Mouse (Mus musculus): Measurements from ENCODE around the gene Slc29a1. TPM values are rescaled to one million over a fixed set of nuclear protein-coding genes. Genes with fewer than 3 reads are reported as not detected.
"Not testable (repeated sequence)": the region's sequence is repeated elsewhere in the genome, so short reads cannot be mapped to it uniquely, and the experiment has no call there.

The Slc29a1 gene
- 100 to 1,000 TPM; 121 to 161 TPM for total RNA-seq (2021)
- long read RNA-seq, experiment 1, transcript Slc29a1-202 (13 exons, 1,988 nt), result major isoform, 22 of 192 reads
- long read RNA-seq, experiment 1, transcript Slc29a1-204 (12 exons, 2,216 nt), result minor isoform, 8 of 192 reads
- long read RNA-seq, experiment 1, transcript Slc29a1-201 (13 exons, 1,996 nt), result minor isoform, 13 of 192 reads
- long read RNA-seq, experiment 1, partial matches to known transcripts, result 40 of 192 reads
- long read RNA-seq, experiment 1, other reads (novel, unspliced or antisense), result 109 of 192 reads
- long read RNA-seq, experiment 2, transcript Slc29a1-202 (13 exons, 1,988 nt), result minor isoform, 38 of 486 reads
- long read RNA-seq, experiment 2, transcript Slc29a1-204 (12 exons, 2,216 nt), result major isoform, 68 of 486 reads
- long read RNA-seq, experiment 2, transcript Slc29a1-201 (13 exons, 1,996 nt), result minor isoform, 28 of 486 reads
- long read RNA-seq, experiment 2, partial matches to known transcripts, result 159 of 486 reads
- long read RNA-seq, experiment 2, other reads (novel, unspliced or antisense), result 193 of 486 reads

GRCm38 (mm10) chr17:45599446-45600242, at the start of gene Slc29a1:
TSS of gene Slc29a1 (minus strand) at chr17:45599606.
- peak; percentile 64 to 67 for DNase-seq (ENCODE audit: low spot score in 2 of 2)

GRCm38 (mm10) chr17:45644185-45644584, 44.8 kb upstream of the Slc29a1 start:
- no peak for DNase-seq (ENCODE audit: low spot score in 2 of 2)

GRCm38 (mm10) chr17:45642701-45643100, 43.3 kb upstream of the Slc29a1 start:
- peak; percentile 71 to 81 for DNase-seq (ENCODE audit: low spot score in 2 of 2)

DNA sequence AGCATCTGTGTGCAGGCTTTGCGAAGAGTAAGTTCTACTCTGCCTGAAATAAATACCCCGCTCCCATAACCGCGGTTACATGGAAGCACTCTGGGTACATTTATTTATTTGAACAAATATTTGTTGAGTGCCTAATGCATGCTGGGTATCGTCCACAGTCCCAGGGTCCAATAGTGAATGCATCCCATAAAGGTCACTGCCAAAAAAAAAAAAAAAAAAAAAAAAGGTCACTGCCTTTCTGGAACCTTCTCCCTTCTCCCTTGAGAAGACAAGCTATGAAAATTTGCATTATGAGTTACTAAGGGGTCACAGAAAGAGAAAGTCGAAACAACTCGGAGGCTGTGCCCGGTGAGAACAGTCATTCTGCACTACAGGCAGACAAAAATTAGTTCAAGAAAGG, 42.6 kb upstream of the Slc29a1 start:
- no peak for DNase-seq (ENCODE audit: low spot score in 2 of 2)

DNA sequence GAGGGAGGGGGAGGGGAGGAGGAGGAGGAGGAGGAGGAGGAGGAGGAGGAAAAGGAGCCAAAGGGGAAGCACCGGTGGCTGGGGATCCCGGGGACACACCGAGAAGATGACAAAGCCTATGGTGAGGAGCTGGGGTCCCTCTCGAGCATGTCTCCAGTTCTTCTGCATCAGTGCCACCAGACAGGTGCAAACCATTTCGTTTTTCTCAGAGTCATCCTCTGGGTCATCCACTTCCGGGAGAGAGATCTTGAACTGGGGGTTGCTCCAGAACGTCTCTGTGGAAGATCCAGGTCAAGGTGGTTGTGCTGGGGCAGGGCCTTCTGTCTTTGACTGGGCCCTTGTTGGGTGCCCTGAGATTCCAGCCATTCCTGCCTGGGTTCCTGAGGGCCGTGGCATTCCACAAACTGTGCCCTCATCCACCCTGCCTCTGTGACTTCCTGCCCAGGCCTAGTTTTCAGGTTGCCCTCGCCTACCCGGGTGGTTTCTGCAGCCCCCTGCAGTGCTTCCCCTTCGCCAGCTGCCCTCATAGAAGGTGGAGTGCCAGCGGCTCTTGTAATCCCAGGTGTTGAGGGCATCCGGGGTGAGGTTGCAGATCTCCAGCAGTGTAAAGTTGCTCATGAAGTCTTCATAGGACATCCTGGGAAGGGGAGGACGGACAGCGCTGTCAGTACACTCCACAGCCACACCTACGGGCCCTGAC, 39.3 kb upstream of the Slc29a1 start:
- DNase-seq (ENCODE audit: low spot score in 2 of 2), result no peak

DNA sequence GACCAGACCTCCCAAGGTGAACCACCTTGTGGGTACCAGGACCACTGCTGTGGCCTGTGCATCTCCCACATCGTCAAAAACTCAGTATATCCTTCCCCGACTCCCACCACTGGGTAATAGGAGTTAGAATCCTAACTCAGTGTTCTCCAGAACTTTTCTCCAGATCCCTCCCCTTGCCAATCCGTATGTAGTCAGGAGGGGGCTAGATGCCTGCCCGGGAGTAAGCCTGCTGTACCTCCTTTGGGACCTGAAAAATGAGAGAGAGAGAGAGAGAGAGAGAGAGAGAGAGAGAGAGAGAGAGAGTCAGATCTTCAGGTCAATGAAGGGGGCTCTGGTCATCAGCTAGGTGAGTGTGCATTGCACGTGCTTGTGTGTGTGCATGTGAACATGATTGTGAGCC, 34.6 kb upstream of the Slc29a1 start:
- no peak for DNase-seq (ENCODE audit: low spot score in 2 of 2)

- no peak for DNase-seq (ENCODE audit: low spot score in 2 of 2)
Observed at GRCm38 (mm10) chr17:45631940-45632339, 32.5 kb upstream of the Slc29a1 start.

- DNase-seq (ENCODE audit: low spot score in 2 of 2), result no peak
Observed at GRCm38 (mm10) chr17:45630992-45631391, 31.6 kb upstream of the Slc29a1 start.

DNA sequence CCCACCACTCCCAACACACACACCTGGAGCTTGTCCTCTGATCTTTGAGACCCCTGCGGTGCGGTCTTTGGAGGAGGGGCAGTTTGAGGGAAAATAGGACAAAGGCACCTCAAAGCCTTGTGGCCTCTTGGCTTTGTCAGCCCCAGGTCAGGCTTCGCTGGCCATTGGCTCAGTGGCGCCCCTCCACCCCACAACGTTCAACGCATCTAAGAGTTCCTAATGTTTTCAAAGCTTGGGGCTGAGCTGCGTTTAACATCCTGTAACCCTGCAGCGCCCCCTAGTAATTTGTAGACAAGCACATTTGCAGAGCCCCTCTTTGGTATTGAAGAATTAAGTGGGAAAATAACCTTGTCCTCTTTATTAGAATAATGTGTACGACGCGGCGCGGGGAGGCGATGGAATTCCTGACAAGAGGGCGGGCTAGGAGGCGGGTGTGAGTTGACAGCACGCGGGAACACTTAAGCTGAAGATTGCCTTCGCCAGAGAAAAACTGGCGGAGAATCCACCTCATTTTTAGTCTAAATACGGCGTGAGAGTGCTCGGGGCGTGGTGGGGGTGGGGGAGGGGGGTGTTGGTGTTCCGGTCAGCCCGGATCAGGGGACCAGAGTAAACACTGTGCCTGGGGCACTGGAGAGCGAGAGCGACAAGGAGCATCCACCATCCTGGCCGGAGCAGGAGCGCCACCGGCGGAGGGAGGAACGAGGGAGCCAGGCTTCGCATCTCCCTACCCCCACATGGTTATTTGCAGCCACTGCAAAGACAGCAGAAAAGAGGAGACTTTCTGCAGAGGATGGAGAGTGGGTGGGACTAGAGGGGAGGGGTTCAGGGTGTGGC, 30.7 kb upstream of the Slc29a1 start:
- DNase-seq (ENCODE audit: low spot score in 2 of 2), result peak; percentile 47 to 49

DNA sequence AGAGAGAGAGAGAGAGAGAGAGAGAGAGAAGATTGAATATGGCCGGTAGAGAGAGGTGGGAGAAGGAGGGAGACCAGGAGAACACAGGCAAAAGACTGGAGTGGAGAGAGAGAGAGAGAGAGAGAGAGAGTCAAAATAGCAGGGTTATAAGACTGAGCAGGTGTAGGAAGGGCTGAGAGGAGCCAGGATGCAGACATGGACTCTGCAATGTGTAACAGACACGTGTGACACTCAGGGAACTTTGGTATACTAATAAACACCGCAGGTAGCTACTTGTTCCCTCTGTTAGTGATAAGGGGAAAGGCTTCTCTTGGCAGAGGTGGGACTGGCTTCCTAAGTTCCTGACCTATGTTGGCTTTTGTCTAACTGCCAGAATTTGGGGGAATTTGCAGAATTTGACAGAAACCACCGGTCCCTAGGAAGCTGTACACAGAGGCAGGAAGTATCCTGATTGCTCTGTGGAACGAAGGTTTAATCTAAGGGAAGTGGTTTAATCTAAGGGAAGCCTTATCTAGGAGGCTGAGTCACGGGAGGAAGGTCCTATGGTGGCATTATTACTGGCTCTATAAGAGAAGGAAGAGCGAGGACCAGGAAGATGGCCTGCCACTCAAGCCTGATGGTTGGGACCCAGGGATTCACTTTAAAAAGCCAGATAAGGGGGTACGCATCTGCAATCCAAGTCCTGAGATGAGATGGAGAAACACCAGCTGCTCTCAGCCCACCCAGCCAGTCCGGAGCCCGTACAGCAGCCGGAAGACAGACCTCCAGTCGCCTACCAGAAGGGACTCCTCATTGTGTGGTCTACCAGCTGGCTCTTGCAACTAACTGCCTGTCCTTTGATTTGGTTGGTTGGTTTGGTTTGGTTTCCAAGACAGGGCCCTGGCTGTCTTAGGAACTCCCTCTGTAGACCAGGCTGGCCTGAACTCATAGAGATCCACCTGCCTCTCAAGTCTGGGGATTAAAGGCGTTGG, 29.8 kb upstream of the Slc29a1 start:
- no peak for DNase-seq (ENCODE audit: low spot score in 2 of 2)

GRCm38 (mm10) chr17:45628160-45628559, 28.8 kb upstream of the Slc29a1 start:
- DNase-seq (ENCODE audit: low spot score in 2 of 2), result no peak

DNA sequence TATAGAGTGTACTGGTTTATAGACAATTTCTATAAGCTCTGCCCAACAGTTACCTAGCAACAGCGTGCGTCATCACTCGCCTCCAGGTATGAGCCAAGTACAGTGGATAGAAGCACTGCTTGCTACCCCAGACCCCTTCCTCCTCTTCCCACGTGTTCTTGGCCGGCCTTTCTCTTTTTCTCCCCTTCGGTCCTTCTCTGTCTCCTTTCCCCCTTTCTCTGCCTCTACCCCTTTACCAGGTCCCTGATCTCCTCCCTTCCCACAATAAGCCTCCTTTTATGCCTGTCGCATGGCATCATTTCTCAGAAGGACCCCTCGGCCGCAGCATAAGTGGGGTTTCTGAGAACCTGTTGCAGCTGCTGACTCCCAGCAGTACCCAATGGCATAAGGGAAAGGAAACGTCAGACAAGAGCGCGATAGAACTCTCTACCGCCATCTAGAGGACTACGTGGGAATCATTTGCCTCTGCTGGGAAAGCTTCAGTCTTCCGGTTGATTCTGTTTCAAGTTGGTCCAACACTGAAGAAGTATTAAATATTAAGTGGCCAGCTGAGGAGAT, 27.2 kb upstream of the Slc29a1 start:
- peak; percentile 53 to 54 for DNase-seq (ENCODE audit: low spot score in 2 of 2)

DNA sequence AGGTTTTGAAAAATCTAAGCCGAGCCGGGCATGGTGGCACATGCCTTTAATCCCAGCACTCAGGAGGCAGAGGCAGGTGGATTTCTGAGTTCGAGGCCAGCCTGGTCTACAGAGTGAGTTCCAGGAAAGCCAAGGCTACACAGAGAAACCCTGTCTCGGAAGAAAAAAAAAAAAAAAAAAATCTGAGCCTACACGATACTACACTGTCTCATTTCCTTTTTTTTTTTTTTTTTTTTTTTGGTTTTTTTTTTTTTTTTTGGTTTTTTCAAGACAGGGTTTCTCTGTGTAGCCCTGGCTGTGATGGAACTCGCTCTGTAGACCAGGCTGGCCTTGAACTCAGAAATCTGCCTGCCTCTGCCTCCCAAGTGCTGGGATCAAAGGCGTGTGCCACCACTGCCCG, 24.0 kb upstream of the Slc29a1 start:
- not testable (repeated sequence) for DNase-seq (ENCODE audit: low spot score in 2 of 2)

- peak in 1 of 2 experiments; percentile 16 for DNase-seq (ENCODE audit: low spot score in 2 of 2)
Observed at GRCm38 (mm10) chr17:45619386-45620256, 20.2 kb upstream of the Slc29a1 start.

DNA sequence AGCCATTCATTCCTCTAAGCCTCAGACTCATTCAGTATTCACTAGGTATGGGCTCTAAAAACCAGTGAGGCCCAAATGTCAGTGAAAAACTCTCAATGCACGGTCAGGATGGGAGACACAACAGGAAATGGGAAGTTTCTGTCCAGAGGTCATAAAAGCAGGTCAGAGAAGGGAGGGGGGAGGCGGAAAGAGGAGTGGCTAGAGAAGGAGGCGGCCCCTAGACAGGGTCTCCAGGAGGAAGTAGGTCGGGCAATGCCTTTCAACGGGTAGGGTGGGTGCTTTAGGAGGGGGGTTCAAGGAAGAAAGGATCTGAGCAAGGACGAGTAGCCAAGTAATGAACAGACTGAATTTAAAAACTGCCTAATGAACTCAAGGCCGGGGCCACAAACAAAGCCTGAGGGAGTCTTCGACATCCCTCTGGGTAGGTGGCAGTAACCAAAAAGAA, 19.6 kb upstream of the Slc29a1 start:
- DNase-seq (ENCODE audit: low spot score in 2 of 2), result peak; percentile 27 to 42

GRCm38 (mm10) chr17:45617655-45618054, 18.2 kb upstream of the Slc29a1 start:
- DNase-seq (ENCODE audit: low spot score in 2 of 2), result no peak

DNA sequence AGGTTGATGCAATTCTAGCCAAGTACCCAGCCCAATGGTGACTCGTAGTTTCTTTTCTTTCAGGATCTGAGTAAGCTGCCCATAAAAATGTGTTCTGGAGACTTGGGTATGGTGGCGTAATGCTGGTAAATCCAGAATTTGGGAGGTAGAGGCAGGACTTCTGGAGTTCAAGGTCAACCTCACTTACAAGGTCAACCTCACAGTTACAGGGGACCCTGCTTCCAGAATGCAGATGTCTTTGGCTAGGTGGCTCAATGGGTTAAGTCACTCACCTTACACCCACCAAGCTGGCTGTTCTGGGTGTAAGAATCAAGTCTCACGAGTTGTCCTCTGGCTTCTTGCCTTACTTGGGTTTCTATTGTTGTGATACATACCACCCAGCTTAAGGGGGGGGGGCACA, 17.3 kb upstream of the Slc29a1 start:
- DNase-seq (ENCODE audit: low spot score in 2 of 2), result no peak

Measured in adrenal gland, adult 18-20 months (tissue).